Mouse (Mus musculus): ENCODE data around the gene Mael. TPM values are rescaled to one million over a fixed set of nuclear protein-coding genes. Genes with fewer than 3 reads are reported as not detected.

Mael gene
- polyA plus RNA-seq, 1 experiment from 2014 or later: not detected

GRCm38 (mm10) chr1:166153351-166154120 lies 85.0 kb downstream of the Mael start:
- no peaks in the 10 kb centered on the region for H3K9me3 ChIP-seq (ENCODE audit: low read length)
- H3K27me3 ChIP-seq (replicated peaks; ENCODE audit: insufficient read depth, low read length): no peaks in the 10 kb centered on the region
- no peak overlapping the region for H3K27ac ChIP-seq (ENCODE audit: low read length)
- no peak overlapping the region for H3K4me2 ChIP-seq (replicated peaks; ENCODE audit: low read depth, low read length)
- ATAC-seq: peak; percentile 61
- TF ChIP-seq EP300 (IDR thresholded peaks at IDR 0.05) (no peak; the same call in 1 of the 2 replicates), CTCF (IDR thresholded peaks at IDR 0.05) (peak; percentile 99)
- WGBS: 10% methylated on average over 18 of the region's 18 CpGs
- no peaks in the 10 kb centered on the region for H3K36me3 ChIP-seq (ENCODE audit: insufficient read depth, low read length)
- no peaks in the 10 kb centered on the region for H3K4me1 ChIP-seq (ENCODE audit: insufficient read depth, low read depth, low read length)
- DNase-seq (ENCODE audit: low spot score): peak; percentile 82
- no peak overlapping the region for H3K4me3 ChIP-seq (ENCODE audit: low read depth, low read length)
- no peak overlapping the region for H3K9ac ChIP-seq (replicated peaks; ENCODE audit: low read depth)

GRCm38 (mm10) chr1:166152034-166152433 lies 86.5 kb downstream of the Mael start:
- H3K9me3 ChIP-seq (ENCODE audit: low read length): no peaks in the 10 kb centered on the region
- no peaks in the 10 kb centered on the region for H3K27me3 ChIP-seq (replicated peaks; ENCODE audit: insufficient read depth, low read length)
- H3K4me3 ChIP-seq (ENCODE audit: low read depth, low read length): no peak overlapping the region
- H3K9ac ChIP-seq (replicated peaks; ENCODE audit: low read depth): no peak overlapping the region
- no peaks in the 10 kb centered on the region for H3K4me1 ChIP-seq (ENCODE audit: insufficient read depth, low read depth, low read length)
- H3K4me2 ChIP-seq (replicated peaks; ENCODE audit: low read depth, low read length): no peak overlapping the region
- TF ChIP-seq EP300 (IDR thresholded peaks at IDR 0.05) (no peak), CTCF (IDR thresholded peaks at IDR 0.05) (no peak)
- no peaks in the 10 kb centered on the region for H3K36me3 ChIP-seq (ENCODE audit: insufficient read depth, low read length)
- 85% methylated on average over 10 of the region's 10 CpGs for WGBS
- H3K27ac ChIP-seq (ENCODE audit: low read length): no peak overlapping the region
- DNase-seq (ENCODE audit: low spot score) (no peak), ATAC-seq (no peak)

GRCm38 (mm10) chr1:166151341-166151740 lies 87.2 kb downstream of the Mael start:
- no peaks in the 10 kb centered on the region for H3K4me1 ChIP-seq (ENCODE audit: insufficient read depth, low read depth, low read length)
- H3K27ac ChIP-seq (ENCODE audit: low read length): no peak overlapping the region
- TF ChIP-seq EP300 (IDR thresholded peaks at IDR 0.05) (no peak), CTCF (IDR thresholded peaks at IDR 0.05) (peak; percentile 37; the same call in 1 of the 2 replicates)
- WGBS: 53% methylated on average over 11 of the region's 11 CpGs
- ATAC-seq (no peak), DNase-seq (ENCODE audit: low spot score) (no peak)
- H3K36me3 ChIP-seq (ENCODE audit: insufficient read depth, low read length): no peaks in the 10 kb centered on the region
- H3K9ac ChIP-seq (replicated peaks; ENCODE audit: low read depth): no peak overlapping the region
- H3K9me3 ChIP-seq (ENCODE audit: low read length): no peaks in the 10 kb centered on the region
- H3K4me2 ChIP-seq (replicated peaks; ENCODE audit: low read depth, low read length): no peak overlapping the region
- H3K4me3 ChIP-seq (ENCODE audit: low read depth, low read length): no peak overlapping the region
- no peaks in the 10 kb centered on the region for H3K27me3 ChIP-seq (replicated peaks; ENCODE audit: insufficient read depth, low read length)

Other genes with a start within 250 kb of the Mael start
- gene Pou2f1, start 236.1 kb downstream of the Mael start, polyA plus RNA-seq (2015; fragmentation: Nextera tagmentation; extraction: Ambion mirVana): 7.9 and 8.1 TPM in 2 replicates
- gene Dusp27, start 110.8 kb downstream of the Mael start, polyA plus RNA-seq (2015; fragmentation: Nextera tagmentation; extraction: Ambion mirVana): 0.75 and 0.86 TPM in 2 replicates
- 0.12 TPM in 1 of 2 replicates, not detected in the other for gene Gpa33, start 108.5 kb downstream of the Mael start, polyA plus RNA-seq (2015; fragmentation: Nextera tagmentation; extraction: Ambion mirVana)
- gene Ildr2, start 15.4 kb upstream of the Mael start, polyA plus RNA-seq (2015; fragmentation: Nextera tagmentation; extraction: Ambion mirVana): 0.79 and 1.1 TPM in 2 replicates
- gene Tada1, start 140.3 kb upstream of the Mael start, polyA plus RNA-seq (2015; fragmentation: Nextera tagmentation; extraction: Ambion mirVana): 26.5 and 28.1 TPM in 2 replicates
- gene Pogk, start 171.1 kb upstream of the Mael start, polyA plus RNA-seq (2015; fragmentation: Nextera tagmentation; extraction: Ambion mirVana): 3.5 and 4.0 TPM in 2 replicates